Mouse (Mus musculus): ENCODE results near the gene Helz.
A peak's percentile ranks its signal among the peaks of the same experiment; 100 is the strongest.

The Helz gene

GRCm38 (mm10) chr11:107538994-107539393 lies 8.7 kb upstream of the Helz start:
- no peak for TF ChIP-seq GATA4 (IDR thresholded peaks at IDR 0.05; ENCODE audit: insufficient replicate concordance, low read length)

GRCm38 (mm10) chr11:107540339-107540738 lies 7.4 kb upstream of the Helz start:
- no peak for TF ChIP-seq GATA4 (IDR thresholded peaks at IDR 0.05; ENCODE audit: insufficient replicate concordance, low read length)

GRCm38 (mm10) chr11:107545747-107546476 lies 1.8 kb upstream of the Helz start:
- no peak for TF ChIP-seq GATA4 (IDR thresholded peaks at IDR 0.05; ENCODE audit: insufficient replicate concordance, low read length)

GRCm38 (mm10) chr11:107546667-107547301 lies 946 bp upstream of the Helz start:
- TF ChIP-seq GATA4 (IDR thresholded peaks at IDR 0.05; ENCODE audit: insufficient replicate concordance, low read length): no peak

- no peak for TF ChIP-seq GATA4 (IDR thresholded peaks at IDR 0.05; ENCODE audit: insufficient replicate concordance, low read length)
Observed at GRCm38 (mm10) chr11:107548204-107548975, 660 bp downstream of the Helz start.

- no peak for TF ChIP-seq GATA4 (IDR thresholded peaks at IDR 0.05; ENCODE audit: insufficient replicate concordance, low read length)
Observed at GRCm38 (mm10) chr11:107559874-107560273, 12.1 kb downstream of the Helz start.

GRCm38 (mm10) chr11:107567431-107567830 lies 19.7 kb downstream of the Helz start:
- TF ChIP-seq GATA4 (IDR thresholded peaks at IDR 0.05; ENCODE audit: insufficient replicate concordance, low read length): no peak

GRCm38 (mm10) chr11:107568466-107568995 lies 20.8 kb downstream of the Helz start:
- TF ChIP-seq GATA4 (IDR thresholded peaks at IDR 0.05; ENCODE audit: insufficient replicate concordance, low read length): no peak

GRCm38 (mm10) chr11:107571318-107571717 lies 23.6 kb downstream of the Helz start:
- TF ChIP-seq GATA4 (IDR thresholded peaks at IDR 0.05; ENCODE audit: insufficient replicate concordance, low read length): no peak

GRCm38 (mm10) chr11:107572551-107572950 lies 24.8 kb downstream of the Helz start:
- no peak for TF ChIP-seq GATA4 (IDR thresholded peaks at IDR 0.05; ENCODE audit: insufficient replicate concordance, low read length)

- no peak for TF ChIP-seq GATA4 (IDR thresholded peaks at IDR 0.05; ENCODE audit: insufficient replicate concordance, low read length)
Observed at GRCm38 (mm10) chr11:107573061-107573692, 25.4 kb downstream of the Helz start.

GRCm38 (mm10) chr11:107573847-107574246 lies 26.1 kb downstream of the Helz start:
- peak; percentile 79; the same call in 1 of the 2 replicates for TF ChIP-seq GATA4 (IDR thresholded peaks at IDR 0.05; ENCODE audit: insufficient replicate concordance, low read length)

GRCm38 (mm10) chr11:107574811-107575705 lies 27.3 kb downstream of the Helz start:
- TF ChIP-seq GATA4 (IDR thresholded peaks at IDR 0.05; ENCODE audit: insufficient replicate concordance, low read length): no peak

GRCm38 (mm10) chr11:107576186-107576585 lies 28.5 kb downstream of the Helz start:
- TF ChIP-seq GATA4 (IDR thresholded peaks at IDR 0.05; ENCODE audit: insufficient replicate concordance, low read length): no peak

All from liver, adult (tissue).